In genomic region chr13:58189473-58189872, GRCm38 (mm10) we compare ENCODE assay signal across 16 mouse cellular contexts. TPM values are rescaled to one million over a fixed set of nuclear protein-coding genes. Genes with fewer than 3 reads are reported as not detected.
DNase-seq lines count a peak whose midpoint lies in the region; ATAC-seq lines count a peak whose summit lies in the region.
"Had no signal": no experiment of that assay in that cellular context is flagged by ENCODE, and none has a peak within 500 bp of the region (broad histone marks: within the 10 kb centered on the region; RNA-seq: fewer than 3 reads in every experiment).

No protein-coding gene starts in this region.

- no peaks in the 10 kb centered on the region for H3K9me3 ChIP-seq in midbrain, embryonic 11.5 days (ENCODE audit: control insufficient read depth, low read length)
- H3K9me3 ChIP-seq in midbrain, embryonic 13.5 days, result no peaks in the 10 kb centered on the region
- no peaks in the 10 kb centered on the region for H3K9me3 ChIP-seq in kidney, embryonic 15.5 days (replicated peaks)
- no peaks in the 10 kb centered on the region for H3K9me3 ChIP-seq in limb, embryonic 10.5 days (replicated peaks)
- H3K9me3 ChIP-seq: embryonic facial prominence, embryonic 10.5 days; heart, embryonic 15.5 days; limb, embryonic 12.5 days had no signal

- 85% methylated on average over 5 of the region's 5 CpGs for WGBS in midbrain, embryonic 11.5 days
- WGBS in midbrain, embryonic 13.5 days, result 83% methylated on average over 5 of the region's 5 CpGs
- 64% methylated on average over 5 of the region's 5 CpGs for WGBS in kidney, embryonic 15.5 days
- 89% methylated on average over 5 of the region's 5 CpGs for WGBS in limb, embryonic 10.5 days

- DNase-seq in frontal cortex, adult 2 months (ENCODE audit: extremely low spot score in 1 of 2, low spot score in 1 of 2), result peak; percentile 49 to 64
- no peak for DNase-seq in frontal cortex, postnatal 10 days (ENCODE audit: low spot score in 2 of 2)
- peak; percentile 26 for DNase-seq in midbrain, embryonic 11.5 days (ENCODE audit: low spot score, missing footprints)
- DNase-seq in left cerebral cortex, postnatal 14 days (ENCODE audit: low spot score in 2 of 2), result peak; percentile 57 to 78
- DNase-seq in yolk sac, embryonic 10.5 days (ENCODE audit: low spot score), result peak; percentile 24
- DNase-seq in limb, embryonic 10.5 days (ENCODE audit: low spot score), result no peak
- DNase-seq: cerebellum, adult 9-11 months; gastrocnemius, postnatal 14 days; kidney, postnatal 10 days; midbrain, embryonic 14.5 days had no signal

- no peak overlapping the region for H3K4me2 ChIP-seq in midbrain, embryonic 11.5 days
- no peak overlapping the region for H3K4me2 ChIP-seq in midbrain, embryonic 13.5 days (replicated peaks)
- no peak overlapping the region for H3K4me2 ChIP-seq in kidney, embryonic 15.5 days
- H3K4me2 ChIP-seq: heart, embryonic 15.5 days; limb, embryonic 12.5 days had no signal

- no peak overlapping the region for H3K9ac ChIP-seq in midbrain, embryonic 11.5 days (ENCODE audit: low read length)
- no peak overlapping the region for H3K9ac ChIP-seq in midbrain, embryonic 13.5 days (replicated peaks)
- no peak overlapping the region for H3K9ac ChIP-seq in kidney, embryonic 15.5 days
- H3K9ac ChIP-seq: heart, embryonic 15.5 days; limb, embryonic 12.5 days had no signal

- no peak overlapping the region for H3K27ac ChIP-seq in midbrain, embryonic 11.5 days (ENCODE audit: low read depth, low read length)
- H3K27ac ChIP-seq in midbrain, embryonic 13.5 days, result no peak overlapping the region
- H3K27ac ChIP-seq in kidney, embryonic 15.5 days, result no peak overlapping the region
- H3K27ac ChIP-seq in limb, embryonic 10.5 days, result no peak overlapping the region
- H3K27ac ChIP-seq: embryonic facial prominence, embryonic 10.5 days; heart, embryonic 15.5 days; limb, embryonic 12.5 days had no signal

- peaks cover 12% of the 10 kb centered on the region; the same call in 1 of the 2 replicates for H3K36me3 ChIP-seq in midbrain, embryonic 11.5 days (ENCODE audit: control insufficient read depth, insufficient read depth, low read length)
- H3K36me3 ChIP-seq in midbrain, embryonic 13.5 days, result peaks cover 41% of the 10 kb centered on the region
- peaks cover 79% of the 10 kb centered on the region for H3K36me3 ChIP-seq in kidney, embryonic 15.5 days
- H3K36me3 ChIP-seq in limb, embryonic 10.5 days, result peaks cover 93% of the 10 kb centered on the region

- H3K4me1 ChIP-seq in midbrain, embryonic 11.5 days (ENCODE audit: control insufficient read depth, insufficient read depth, low read length), result 0 out of 2 replicates have a peak, but pooled peaks cover 4% of the 10 kb centered on the region
- H3K4me1 ChIP-seq in midbrain, embryonic 13.5 days (replicated peaks), result 0 out of 2 replicates have a peak, but pooled peaks cover 5% of the 10 kb centered on the region
- no peaks in the 10 kb centered on the region for H3K4me1 ChIP-seq in kidney, embryonic 15.5 days
- H3K4me1 ChIP-seq in limb, embryonic 10.5 days, result no peaks in the 10 kb centered on the region
- H3K4me1 ChIP-seq: embryonic facial prominence, embryonic 10.5 days; heart, embryonic 15.5 days; limb, embryonic 12.5 days had no signal

- ATAC-seq in midbrain, embryonic 11.5 days (ENCODE audit: low FRiP score), result no peak
- no peak for ATAC-seq in midbrain, embryonic 13.5 days
- ATAC-seq in kidney, embryonic 15.5 days (replicated peaks; ENCODE audit: low FRiP score), result no peak
- ATAC-seq: hindbrain, embryonic 16.5 days had no signal

- no peak overlapping the region for H3K4me3 ChIP-seq in midbrain, embryonic 11.5 days (ENCODE audit: low read depth, low read length)
- H3K4me3 ChIP-seq in midbrain, embryonic 13.5 days (replicated peaks), result no peak overlapping the region
- no peak overlapping the region for H3K4me3 ChIP-seq in kidney, embryonic 15.5 days (replicated peaks)
- no peak overlapping the region for H3K4me3 ChIP-seq in limb, embryonic 10.5 days
- H3K4me3 ChIP-seq: embryonic facial prominence, embryonic 10.5 days; heart, embryonic 15.5 days; limb, embryonic 12.5 days had no signal

- intact Hi-C loops in left cerebral cortex, postnatal 14 days (cut with DNase I), result no loop called here

- no peaks in the 10 kb centered on the region for H3K27me3 ChIP-seq in midbrain, embryonic 11.5 days (ENCODE audit: control insufficient read depth, insufficient read depth, low read length)
- no peaks in the 10 kb centered on the region for H3K27me3 ChIP-seq in midbrain, embryonic 13.5 days
- no peaks in the 10 kb centered on the region for H3K27me3 ChIP-seq in kidney, embryonic 15.5 days
- no peaks in the 10 kb centered on the region for H3K27me3 ChIP-seq in limb, embryonic 10.5 days (ENCODE audit: low read depth, poor library complexity, severe bottlenecking)
- H3K27me3 ChIP-seq: heart, embryonic 15.5 days; limb, embryonic 12.5 days had no signal

RNA-seq across cellular contexts. Expression of gene Ubqln1, which starts 26.0 kb away (rescaled TPM):
- 106 and 107 TPM in 2 replicates for polyA plus RNA-seq in frontal cortex, adult 2 months (2012; rRNA removed)
- 150 and 155 TPM in 2 replicates for polyA plus RNA-seq in midbrain, embryonic 11.5 days (2014; fragmentation: Nextera tagmentation; extraction: Ambion mirVana)
- polyA plus RNA-seq in midbrain, embryonic 13.5 days (2015; fragmentation: Nextera tagmentation; extraction: Ambion mirVana), result 116 and 132 TPM in 2 replicates
- 100 to 1,000 TPM; 129 to 140 TPM for total RNA-seq in left cerebral cortex, postnatal 14 days (2021)
- polyA plus RNA-seq in kidney, embryonic 15.5 days (2015; fragmentation: Nextera tagmentation; extraction: Ambion mirVana), result 107 and 112 TPM in 2 replicates
- 153 and 158 TPM in 2 replicates for polyA plus RNA-seq in limb, embryonic 10.5 days (2016; fragmentation: Nextera tagmentation; extraction: Ambion mirVana)

RNA-seq across cellular contexts. Expression of gene Idnk, which starts 32.0 kb away (rescaled TPM):
- polyA plus RNA-seq in frontal cortex, adult 2 months (2012; rRNA removed), result 21.2 and 23.2 TPM in 2 replicates
- polyA plus RNA-seq in midbrain, embryonic 11.5 days (2014; fragmentation: Nextera tagmentation; extraction: Ambion mirVana), result 59.1 and 63.1 TPM in 2 replicates
- 70.3 and 77.4 TPM in 2 replicates for polyA plus RNA-seq in midbrain, embryonic 13.5 days (2015; fragmentation: Nextera tagmentation; extraction: Ambion mirVana)
- 10 to 100 TPM; 21.5 to 21.9 TPM for total RNA-seq in left cerebral cortex, postnatal 14 days (2021)
- polyA plus RNA-seq in kidney, embryonic 15.5 days (2015; fragmentation: Nextera tagmentation; extraction: Ambion mirVana), result 37.2 and 39.4 TPM in 2 replicates
- 36.1 and 37.7 TPM in 2 replicates for polyA plus RNA-seq in limb, embryonic 10.5 days (2016; fragmentation: Nextera tagmentation; extraction: Ambion mirVana)

Comparison
In these comparisons a context has a peak if more than half of its experiments do, and no peak if none do; other contexts are left out.
1. DNase-seq: peak in frontal cortex, adult 2 months (2 of 2), midbrain, embryonic 11.5 days (single experiment), left cerebral cortex, postnatal 14 days (2 of 2) and yolk sac, embryonic 10.5 days (single experiment); none in frontal cortex, postnatal 10 days (0 of 2) and limb, embryonic 10.5 days (single experiment).